Mouse (Mus musculus) olfactory bulb, adult 2 months (tissue): ENCODE data around the gene Abhd4.

Experiments
- CTCF ChIP-seq: fragments of 200-500 bp; IDR thresholded peaks from 2 replicates; pipeline ENCODE4 v1.5.1; 2012; ENCODE audit warnings: low read depth, mild to moderate bottlenecking, low read length, moderate library complexity; ENCODE audit not compliant: insufficient read depth
- POLR2A ChIP-seq: fragments of 200-500 bp; IDR thresholded peaks from 2 replicates; pipeline ENCODE4 v1.6.1; 2012; ENCODE audit warnings: mild to moderate bottlenecking, low read depth, low read length, moderate library complexity; ENCODE audit not compliant: insufficient read depth

GRCm38 (mm10) chr14:54204311-54204710 lies 49.7 kb upstream of the Abhd4 start:
- TF ChIP-seq CTCF (no peak), POLR2A (no peak)
